Mouse (Mus musculus) forebrain, embryonic 14.5 days (tissue): ENCODE measurements around the gene Gm20388. TPM values are rescaled to one million over a fixed set of nuclear protein-coding genes. Genes with fewer than 3 reads are reported as not detected.
A peak's percentile ranks its signal among the peaks of the same experiment; 100 is the strongest.

ENCODE experiments used
- ATAC-seq: fragments of 200-750 bp; cut with Nextera tagmentation; 2 replicates; pipeline ENCODE4 v1.8.0; 2017; ENCODE audit warnings: mild to moderate bottlenecking, moderate library complexity
- DNase-seq: peaks from one replicate; pipeline ENCODE4 v3.0.0-alpha.2; 2015; ENCODE audit warnings: low spot score
- H3K27ac ChIP-seq: fragments of 300-500 bp; sonication (generic); 2 replicates; pipeline ENCODE4 v1.5.1; 2014; ENCODE audit warnings: low read depth, mild to moderate bottlenecking, control low read depth, low read length, moderate library complexity
- H3K27me3 ChIP-seq: fragments of 300-500 bp; sonication (generic); replicated peaks from 2 replicates; pipeline ENCODE4 v1.6.1; 2014; ENCODE audit warnings: low read length, control low read depth, mixed read lengths; ENCODE audit not compliant: control insufficient read depth, insufficient read depth
- H3K36me3 ChIP-seq: fragments of 300-500 bp; sonication (generic); 2 replicates; pipeline ENCODE4 v1.6.1; 2014; ENCODE audit warnings: low read length, control low read depth; ENCODE audit not compliant: control insufficient read depth, insufficient read depth
- H3K4me1 ChIP-seq: fragments of 300-500 bp; sonication (generic); 2 replicates; pipeline ENCODE4 v1.6.1; 2014; ENCODE audit warnings: antibody characterized with exemption, low read length, control low read depth; ENCODE audit not compliant: control insufficient read depth, insufficient read depth
- H3K4me2 ChIP-seq: fragments of 300-500 bp; sonication (generic); 2 replicates; pipeline ENCODE4 v1.6.1; 2014; ENCODE audit warnings: mild to moderate bottlenecking, control low read depth, low read length
- H3K4me3 ChIP-seq: fragments of 300-500 bp; sonication (generic); 2 replicates; pipeline ENCODE4 v1.5.1; 2014; ENCODE audit warnings: low read depth, low read length, control low read depth
- H3K9ac ChIP-seq: fragments of 300-500 bp; sonication (generic); 2 replicates; pipeline ENCODE4 v1.6.1; 2014; ENCODE audit warnings: mild to moderate bottlenecking, low read length, control low read depth, moderate library complexity
- H3K9me3 ChIP-seq: fragments of 300-500 bp; sonication (generic); replicated peaks from 2 replicates; pipeline ENCODE4 v1.6.1; 2016; ENCODE audit warnings: low read length, control low read depth, mixed read lengths; ENCODE audit not compliant: control insufficient read depth
- WGBS: fragments of 180-500 bp; shearing (Covaris S2); extraction: QIAGEN DNeasy Blood & Tissue Kit; methylation state at CpG from one replicate; pipeline ENCODE4 v1.1.7; 2014; 5-methylcytosine and 5-hydroxymethylcytosine counted together
- polyA plus RNA-seq: library from polyadenylated mRNA; unstranded; fragments of >200 nt; fragmentation: Nextera tagmentation; extraction: Ambion mirVana; gene quantifications from 2 replicates; pipeline ENCODE4 v1.2.1, GENCODE M21; 2014

The Gm20388 gene
- polyA plus RNA-seq, 1 experiment from 2014 or later = 7.4 TPM

- ATAC-seq (no peak), DNase-seq (peak; percentile 59)
- H3K9ac ChIP-seq = no peak overlapping the region
- H3K27me3 ChIP-seq = no peaks in the 10 kb centered on the region; the same call in 1 of the 2 replicates
- no peaks in the 10 kb centered on the region for H3K36me3 ChIP-seq
- 38% methylated on average over 9 of the region's 9 CpGs for WGBS
- no peak overlapping the region for H3K4me2 ChIP-seq
- no peaks in the 10 kb centered on the region for H3K9me3 ChIP-seq
- H3K4me3 ChIP-seq = no peak overlapping the region
- H3K4me1 ChIP-seq = peaks cover 32% of the 10 kb centered on the region
- peak overlapping the region; percentile 59 for H3K27ac ChIP-seq
Measured at GRCm38 (mm10) chr8:124141681-124142391, 4231.2 kb downstream of the Gm20388 start.

GRCm38 (mm10) chr8:124143003-124143402 is 4232.4 kb downstream of the Gm20388 start:
- WGBS = 50% methylated on average over 5 of the region's 5 CpGs
- no peak overlapping the region for H3K4me3 ChIP-seq
- H3K36me3 ChIP-seq = no peaks in the 10 kb centered on the region
- ATAC-seq = no peak
- no peak for DNase-seq
- H3K9ac ChIP-seq = no peak overlapping the region
- H3K4me2 ChIP-seq = no peak overlapping the region
- H3K9me3 ChIP-seq = no peaks in the 10 kb centered on the region
- no peak overlapping the region for H3K27ac ChIP-seq
- peaks cover 32% of the 10 kb centered on the region for H3K4me1 ChIP-seq
- H3K27me3 ChIP-seq = no peaks in the 10 kb centered on the region

- peak overlapping the region; percentile 12; the same call in 1 of the 2 replicates for H3K4me2 ChIP-seq
- H3K36me3 ChIP-seq = no peaks in the 10 kb centered on the region
- 30% methylated on average over 16 of the region's 16 CpGs for WGBS
- no peaks in the 10 kb centered on the region for H3K9me3 ChIP-seq
- H3K9ac ChIP-seq = no peak overlapping the region
- peak; percentile 67 for DNase-seq
- H3K27ac ChIP-seq = no peak overlapping the region
- H3K4me3 ChIP-seq = no peak overlapping the region
- no peaks in the 10 kb centered on the region for H3K27me3 ChIP-seq
- peaks cover 32% of the 10 kb centered on the region for H3K4me1 ChIP-seq
- ATAC-seq = no peak; the same call in 1 of the 2 replicates
Measured at GRCm38 (mm10) chr8:124143871-124144618, 4233.4 kb downstream of the Gm20388 start.

GRCm38 (mm10) chr8:124144619-124144980 is 4234.0 kb downstream of the Gm20388 start:
- Histone ChIP-seq H3K9me3 (no peaks in the 10 kb centered on the region), H3K27ac (no peak overlapping the region), H3K4me2 (peak overlapping the region; percentile 12; the same call in 1 of the 2 replicates), H3K4me3 (no peak overlapping the region), H3K4me1 (peaks cover 32% of the 10 kb centered on the region), H3K27me3 (no peaks in the 10 kb centered on the region), H3K9ac (no peak overlapping the region), H3K36me3 (no peaks in the 10 kb centered on the region)
- ATAC-seq (no peak), DNase-seq (no peak)
- 20% methylated on average over 12 of the region's 12 CpGs for WGBS

GRCm38 (mm10) chr8:124146286-124146685 is 4235.6 kb downstream of the Gm20388 start:
- Histone ChIP-seq H3K36me3 (no peaks in the 10 kb centered on the region), H3K9ac (no peak overlapping the region), H3K4me1 (peaks cover 17% of the 10 kb centered on the region), H3K9me3 (no peaks in the 10 kb centered on the region), H3K27me3 (no peaks in the 10 kb centered on the region), H3K4me2 (no peak overlapping the region), H3K4me3 (no peak overlapping the region), H3K27ac (no peak overlapping the region)
- DNase-seq (no peak), ATAC-seq (no peak)
- WGBS = 89% methylated on average over 5 of the region's 5 CpGs

GRCm38 (mm10) chr8:124150009-124150408 is 4239.4 kb downstream of the Gm20388 start:
- ATAC-seq (no peak), DNase-seq (no peak)
- Histone ChIP-seq H3K4me2 (no peak overlapping the region), H3K4me1 (no peaks in the 10 kb centered on the region; the same call in 1 of the 2 replicates), H3K4me3 (no peak overlapping the region), H3K9me3 (no peaks in the 10 kb centered on the region), H3K9ac (no peak overlapping the region), H3K27me3 (no peaks in the 10 kb centered on the region), H3K27ac (no peak overlapping the region), H3K36me3 (no peaks in the 10 kb centered on the region)
- WGBS = 84% methylated on average over 11 of the region's 11 CpGs

- Histone ChIP-seq H3K27ac (no peak overlapping the region), H3K9ac (no peak overlapping the region), H3K27me3 (no peaks in the 10 kb centered on the region), H3K9me3 (no peaks in the 10 kb centered on the region), H3K4me2 (no peak overlapping the region), H3K36me3 (no peaks in the 10 kb centered on the region), H3K4me3 (no peak overlapping the region), H3K4me1 (no peaks in the 10 kb centered on the region)
- ATAC-seq (no peak), DNase-seq (no peak)
- 87% methylated on average over 5 of the region's 5 CpGs for WGBS
Measured at GRCm38 (mm10) chr8:124150536-124150935, 4239.9 kb downstream of the Gm20388 start.

- Histone ChIP-seq H3K9me3 (no peaks in the 10 kb centered on the region), H3K4me2 (no peak overlapping the region), H3K9ac (no peak overlapping the region), H3K27ac (no peak overlapping the region), H3K4me1 (no peaks in the 10 kb centered on the region), H3K36me3 (no peaks in the 10 kb centered on the region), H3K27me3 (no peaks in the 10 kb centered on the region), H3K4me3 (no peak overlapping the region)
- no peak for DNase-seq
- WGBS = 65% methylated on average over 6 of the region's 6 CpGs
- ATAC-seq = no peak
Measured at GRCm38 (mm10) chr8:124151881-124152280, 4241.2 kb downstream of the Gm20388 start.

GRCm38 (mm10) chr8:124152771-124153170 is 4242.1 kb downstream of the Gm20388 start:
- Histone ChIP-seq H3K4me3 (no peak overlapping the region), H3K9me3 (no peaks in the 10 kb centered on the region), H3K4me2 (no peak overlapping the region), H3K9ac (no peak overlapping the region), H3K4me1 (no peaks in the 10 kb centered on the region), H3K36me3 (no peaks in the 10 kb centered on the region), H3K27me3 (no peaks in the 10 kb centered on the region), H3K27ac (no peak overlapping the region)
- ATAC-seq (no peak), DNase-seq (no peak)
- 93% methylated on average over 8 of the region's 8 CpGs for WGBS
